Mouse (Mus musculus) kidney, embryonic 14.5 days (tissue): ENCODE results near the gene Iqschfp. TPM values are rescaled to one million over a fixed set of nuclear protein-coding genes. Genes with fewer than 3 reads are reported as not detected.
A peak's percentile ranks its signal among the peaks of the same experiment; 100 is the strongest.

Source experiments
- ATAC-seq: fragments of 200-750 bp; cut with Nextera tagmentation; 2 replicates; pipeline ENCODE4 v1.8.0; 2017; ENCODE audit warnings: moderate number of reproducible peaks, mild to moderate bottlenecking, moderate TSS enrichment, moderate library complexity; ENCODE audit not compliant: low FRiP score, low TSS enrichment
- H3K27ac ChIP-seq: fragments of 300-500 bp; sonication (generic); 2 replicates; pipeline ENCODE4 v1.5.1; 2014; ENCODE audit warnings: low read depth, mild to moderate bottlenecking, low read length, moderate library complexity, mixed read lengths
- H3K27me3 ChIP-seq: fragments of 300-500 bp; sonication (generic); 2 replicates; pipeline ENCODE4 v1.6.1; 2014; ENCODE audit warnings: mild to moderate bottlenecking, low read length; ENCODE audit not compliant: control insufficient read depth, insufficient read depth
- H3K36me3 ChIP-seq: fragments of 300-500 bp; sonication (generic); 2 replicates; pipeline ENCODE4 v1.6.1; 2014; ENCODE audit warnings: low read length, mixed read lengths; ENCODE audit not compliant: control insufficient read depth, insufficient read depth
- H3K4me1 ChIP-seq: fragments of 300-500 bp; sonication (generic); 2 replicates; pipeline ENCODE4 v1.6.1; 2014; ENCODE audit warnings: low read length, mixed read lengths; ENCODE audit not compliant: control insufficient read depth, insufficient read depth
- H3K4me2 ChIP-seq: fragments of 300-500 bp; sonication (generic); replicated peaks from 2 replicates; pipeline ENCODE4 v1.6.1; 2014; ENCODE audit warnings: low read depth, mild to moderate bottlenecking, low read length
- H3K4me3 ChIP-seq: fragments of 300-500 bp; sonication (generic); 2 replicates; pipeline ENCODE4 v1.5.1; 2014; ENCODE audit warnings: mild to moderate bottlenecking, low read length
- H3K9ac ChIP-seq: fragments of 300-500 bp; sonication (generic); 2 replicates; pipeline ENCODE4 v1.6.1; 2014; ENCODE audit warnings: low read depth, mild to moderate bottlenecking, low read length, moderate library complexity
- H3K9me3 ChIP-seq: fragments of 300-500 bp; sonication (generic); 2 replicates; pipeline ENCODE4 v1.6.1; 2016; ENCODE audit warnings: low read length; ENCODE audit not compliant: control insufficient read depth
- WGBS: fragments of 180-500 bp; shearing (Covaris S2); extraction: QIAGEN DNeasy Blood & Tissue Kit; methylation state at CpG from one replicate; pipeline ENCODE4 v1.1.7; 2014; 5-methylcytosine and 5-hydroxymethylcytosine counted together
- polyA plus RNA-seq: library from polyadenylated mRNA; unstranded; fragments of >200 nt; fragmentation: Nextera tagmentation; extraction: Ambion mirVana; gene quantifications from 2 replicates; pipeline ENCODE4 v1.2.1, GENCODE M21; 2014

Gene Iqschfp
- polyA plus RNA-seq, 1 experiment from 2014 or later, result not detected

GRCm38 (mm10) chr3:68518586-68518985, 626.6 kb downstream of the Iqschfp start:
- ATAC-seq, result no peak
- Histone ChIP-seq H3K4me2 (no peak overlapping the region), H3K27me3 (no peaks in the 10 kb centered on the region), H3K4me1 (0 out of 2 replicates have a peak, but pooled peaks cover 3% of the 10 kb centered on the region), H3K9me3 (no peaks in the 10 kb centered on the region), H3K36me3 (no peaks in the 10 kb centered on the region), H3K9ac (no peak overlapping the region), H3K4me3 (no peak overlapping the region), H3K27ac (no peak overlapping the region)
- 90% methylated on average over 5 of the region's 5 CpGs for WGBS

GRCm38 (mm10) chr3:68525361-68525878, 633.4 kb downstream of the Iqschfp start:
- H3K36me3 ChIP-seq, result no peaks in the 10 kb centered on the region
- 90% methylated on average over 10 of the region's 10 CpGs for WGBS
- H3K4me3 ChIP-seq, result no peak overlapping the region
- no peak for ATAC-seq
- H3K27me3 ChIP-seq, result no peaks in the 10 kb centered on the region
- no peak overlapping the region for H3K27ac ChIP-seq
- H3K9ac ChIP-seq, result no peak overlapping the region
- H3K4me1 ChIP-seq, result no peaks in the 10 kb centered on the region
- H3K4me2 ChIP-seq, result no peak overlapping the region
- no peaks in the 10 kb centered on the region for H3K9me3 ChIP-seq

- Histone ChIP-seq H3K4me1 (no peaks in the 10 kb centered on the region), H3K27ac (no peak overlapping the region), H3K36me3 (no peaks in the 10 kb centered on the region), H3K9me3 (no peaks in the 10 kb centered on the region), H3K4me3 (no peak overlapping the region), H3K4me2 (no peak overlapping the region), H3K9ac (no peak overlapping the region), H3K27me3 (no peaks in the 10 kb centered on the region)
- no peak for ATAC-seq
- 58% methylated on average over 4 of the region's 4 CpGs for WGBS
These were observed 634.4 kb downstream of the Iqschfp start for GRCm38 (mm10) chr3:68526416-68526815.

GRCm38 (mm10) chr3:68527182-68527581, 635.1 kb downstream of the Iqschfp start:
- ATAC-seq, result no peak
- H3K4me1 ChIP-seq, result no peaks in the 10 kb centered on the region
- 69% methylated on average over 4 of the region's 4 CpGs for WGBS
- H3K27ac ChIP-seq, result no peak overlapping the region
- no peaks in the 10 kb centered on the region for H3K9me3 ChIP-seq
- H3K36me3 ChIP-seq, result no peaks in the 10 kb centered on the region
- no peak overlapping the region for H3K4me3 ChIP-seq
- H3K9ac ChIP-seq, result no peak overlapping the region
- H3K27me3 ChIP-seq, result no peaks in the 10 kb centered on the region
- H3K4me2 ChIP-seq, result no peak overlapping the region

- WGBS, result 91% methylated on average over 4 of the region's 4 CpGs
- no peak overlapping the region for H3K4me3 ChIP-seq
- H3K4me2 ChIP-seq, result no peak overlapping the region
- H3K27ac ChIP-seq, result no peak overlapping the region
- no peaks in the 10 kb centered on the region for H3K9me3 ChIP-seq
- H3K36me3 ChIP-seq, result no peaks in the 10 kb centered on the region
- no peaks in the 10 kb centered on the region for H3K27me3 ChIP-seq
- H3K4me1 ChIP-seq, result peaks cover 3% of the 10 kb centered on the region; the same call in 1 of the 2 replicates
- no peak for ATAC-seq
- H3K9ac ChIP-seq, result no peak overlapping the region
These were observed 639.9 kb downstream of the Iqschfp start for GRCm38 (mm10) chr3:68531908-68532307.

GRCm38 (mm10) chr3:68534571-68535051, 642.6 kb downstream of the Iqschfp start:
- Histone ChIP-seq H3K27ac (peak overlapping the region; percentile 17; the same call in 1 of the 2 replicates), H3K9me3 (no peaks in the 10 kb centered on the region), H3K4me2 (no peak overlapping the region), H3K4me3 (no peak overlapping the region), H3K4me1 (peaks cover 3% of the 10 kb centered on the region; the same call in 1 of the 2 replicates), H3K9ac (no peak overlapping the region), H3K27me3 (no peaks in the 10 kb centered on the region), H3K36me3 (no peaks in the 10 kb centered on the region)
- ATAC-seq, result peak; percentile 46; the same call in 1 of the 2 replicates
- WGBS, result 33% methylated on average over 5 of the region's 7 CpGs

- Histone ChIP-seq H3K27me3 (no peaks in the 10 kb centered on the region), H3K4me1 (peaks cover 3% of the 10 kb centered on the region; the same call in 1 of the 2 replicates), H3K4me3 (no peak overlapping the region), H3K27ac (peak overlapping the region; percentile 17; the same call in 1 of the 2 replicates), H3K9ac (no peak overlapping the region), H3K4me2 (no peak overlapping the region), H3K36me3 (no peaks in the 10 kb centered on the region), H3K9me3 (no peaks in the 10 kb centered on the region)
- 85% methylated on average over 7 of the region's 7 CpGs for WGBS
- no peak for ATAC-seq
These were observed 643.2 kb downstream of the Iqschfp start for GRCm38 (mm10) chr3:68535160-68535728.

- no peak overlapping the region for H3K4me3 ChIP-seq
- H3K36me3 ChIP-seq, result no peaks in the 10 kb centered on the region
- H3K27ac ChIP-seq, result no peak overlapping the region
- H3K4me2 ChIP-seq, result no peak overlapping the region
- H3K27me3 ChIP-seq, result no peaks in the 10 kb centered on the region
- peaks cover 3% of the 10 kb centered on the region; the same call in 1 of the 2 replicates for H3K4me1 ChIP-seq
- no peak for ATAC-seq
- H3K9me3 ChIP-seq, result no peaks in the 10 kb centered on the region
- 67% methylated on average over 3 of the region's 3 CpGs for WGBS
- no peak overlapping the region for H3K9ac ChIP-seq
These were observed 644.0 kb downstream of the Iqschfp start for GRCm38 (mm10) chr3:68536071-68536470.

GRCm38 (mm10) chr3:68541688-68542087, 649.7 kb downstream of the Iqschfp start:
- Histone ChIP-seq H3K36me3 (no peaks in the 10 kb centered on the region), H3K9me3 (no peaks in the 10 kb centered on the region), H3K27ac (no peak overlapping the region), H3K4me3 (no peak overlapping the region), H3K27me3 (no peaks in the 10 kb centered on the region), H3K4me1 (no peaks in the 10 kb centered on the region), H3K4me2 (no peak overlapping the region), H3K9ac (no peak overlapping the region)
- 87% methylated on average over 8 of the region's 8 CpGs for WGBS
- ATAC-seq, result no peak
